Mouse (Mus musculus) telencephalon, adult 2 months (tissue): ENCODE measurements at regions not wholly inside any gene's neighbourhood (a gene's known extent, or its start where the extent isn't known, plus 50 kb on each side); places are given as distances from the start of the nearest gene placed in this dataset.
"Not testable (repeated sequence)": the region's sequence is repeated elsewhere in the genome, so short reads cannot be mapped to it uniquely, and the experiment has no call there.

Experiments
- DNase-seq: peaks from one replicate; pipeline ENCODE4 v3.0.0-alpha.2; 2011; ENCODE audit warnings: low read depth, low spot score

DNA sequence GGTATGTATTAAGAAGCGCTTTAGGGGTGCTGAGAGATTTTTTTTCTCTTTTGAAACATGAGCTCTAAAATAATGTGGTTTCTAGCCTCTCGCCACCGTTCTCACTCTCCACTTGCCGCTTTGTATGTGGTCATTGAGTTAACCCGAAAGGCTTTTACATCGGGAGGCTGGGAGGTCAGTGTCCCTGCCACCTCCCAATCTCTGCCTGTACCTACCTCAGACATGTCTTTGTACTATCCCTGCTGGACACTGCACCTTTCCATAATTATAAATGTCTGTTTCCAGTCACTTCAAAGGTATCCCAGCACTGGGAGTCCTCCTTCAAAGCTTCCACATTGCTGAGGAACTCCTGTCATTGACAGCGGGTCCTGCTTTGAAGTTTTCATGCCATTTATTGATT lies 347.6 kb upstream of the Tbc1d2b start:
- DNase-seq: no peak

GRCm38 (mm10) chr9:90597894-90598293 lies 327.3 kb upstream of the Tbc1d2b start:
- no peak for DNase-seq

GRCm38 (mm10) chr9:90556742-90557141 lies 286.1 kb upstream of the Tbc1d2b start:
- no peak for DNase-seq

DNA sequence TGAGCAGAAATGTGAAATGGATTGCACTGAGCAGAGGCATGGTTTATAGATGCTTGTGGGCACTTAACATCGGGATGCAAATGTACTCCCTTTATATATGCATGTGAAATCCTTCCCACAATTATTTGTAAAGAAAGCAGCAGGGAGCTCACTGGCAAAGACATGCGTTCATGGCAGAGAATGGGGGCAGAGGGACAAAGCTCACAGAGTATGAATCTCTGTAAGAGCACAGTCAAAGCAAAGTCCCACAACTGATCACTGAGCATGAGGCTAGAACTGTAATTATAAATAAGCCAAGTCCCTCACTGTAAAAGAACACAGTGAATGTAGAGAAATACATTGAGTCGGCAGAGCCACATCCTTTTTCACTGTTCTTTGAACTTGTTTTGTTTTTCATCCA lies 285.6 kb upstream of the Tbc1d2b start:
- DNase-seq: no peak

DNA sequence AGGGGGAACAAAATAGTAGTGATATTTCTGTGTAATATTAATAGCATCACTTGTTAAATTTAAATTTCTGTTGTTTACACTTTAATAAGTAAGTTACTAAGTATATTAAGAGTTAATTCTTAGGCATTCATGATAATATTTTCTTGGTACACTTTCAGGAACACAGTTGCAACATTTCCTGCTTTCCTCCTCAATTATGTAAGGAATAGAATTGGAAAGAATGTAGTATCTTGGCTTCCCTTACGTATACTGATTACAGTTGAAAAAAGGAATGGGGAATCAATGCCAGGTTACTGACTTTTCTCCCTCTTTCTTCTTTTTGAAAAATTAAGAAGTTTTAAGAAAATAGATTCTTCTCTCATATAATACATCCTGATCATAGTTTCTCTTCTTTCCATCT lies 277.3 kb upstream of the Tbc1d2b start:
- no peak for DNase-seq

GRCm38 (mm10) chr9:90546720-90547119 lies 276.1 kb upstream of the Tbc1d2b start:
- DNase-seq: peak; percentile 50

GRCm38 (mm10) chr9:90537683-90538082 lies 267.1 kb upstream of the Tbc1d2b start:
- not testable (repeated sequence) for DNase-seq

- no peak for DNase-seq
Measured at GRCm38 (mm10) chr9:90533372-90533771, 262.8 kb upstream of the Tbc1d2b start.

DNA sequence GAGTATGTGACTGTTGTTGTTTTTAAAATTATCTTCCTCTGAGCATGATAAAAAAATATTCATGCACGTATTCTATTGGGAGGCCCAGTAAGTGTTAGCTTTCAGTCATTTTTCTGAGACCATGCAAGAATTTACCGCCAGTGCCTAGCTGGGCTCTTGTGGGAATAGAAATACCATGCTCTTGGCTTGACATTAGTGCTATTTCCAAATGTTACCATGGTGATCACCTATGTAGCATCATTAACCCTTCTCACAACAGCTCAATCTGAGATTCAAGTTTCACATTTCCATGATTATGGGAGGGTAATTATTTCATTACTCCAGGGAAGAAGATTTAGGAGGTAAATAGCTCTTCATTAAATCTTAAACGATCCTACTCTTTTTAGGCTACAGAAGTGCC lies 250.6 kb upstream of the Tbc1d2b start:
- no peak for DNase-seq

GRCm38 (mm10) chr9:90494888-90495287 lies 224.3 kb upstream of the Tbc1d2b start:
- no peak for DNase-seq

DNA sequence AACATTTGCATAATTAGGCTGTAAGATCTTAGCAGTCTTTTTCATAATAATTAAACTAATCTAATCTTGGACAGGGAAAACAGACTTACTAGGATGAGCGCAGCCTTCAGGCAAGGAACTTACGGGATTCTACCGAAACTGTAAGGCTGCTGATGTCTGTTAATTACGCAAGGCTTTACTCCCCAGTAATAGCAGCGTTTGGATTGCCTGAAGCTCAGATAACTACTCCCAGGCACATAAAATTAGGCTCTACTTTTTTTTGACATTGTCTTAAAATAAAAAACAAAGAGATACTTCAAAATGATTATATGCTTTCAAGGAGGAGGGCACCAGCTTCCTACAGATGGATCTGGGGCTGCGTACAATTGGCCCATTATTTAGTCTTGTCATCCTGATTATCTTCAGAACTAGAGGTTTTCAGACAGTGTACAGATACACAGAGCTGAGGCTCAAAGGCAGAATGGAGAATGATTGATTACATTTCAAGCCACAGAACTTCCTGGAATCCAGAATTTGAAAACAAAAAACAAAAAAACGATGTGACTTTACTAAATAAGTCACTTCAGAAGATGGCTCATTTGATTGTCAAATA lies 220.1 kb upstream of the Tbc1d2b start:
- peak; percentile 10 for DNase-seq

GRCm38 (mm10) chr9:90450579-90450978 lies 180.0 kb upstream of the Tbc1d2b start:
- DNase-seq: no peak

DNA sequence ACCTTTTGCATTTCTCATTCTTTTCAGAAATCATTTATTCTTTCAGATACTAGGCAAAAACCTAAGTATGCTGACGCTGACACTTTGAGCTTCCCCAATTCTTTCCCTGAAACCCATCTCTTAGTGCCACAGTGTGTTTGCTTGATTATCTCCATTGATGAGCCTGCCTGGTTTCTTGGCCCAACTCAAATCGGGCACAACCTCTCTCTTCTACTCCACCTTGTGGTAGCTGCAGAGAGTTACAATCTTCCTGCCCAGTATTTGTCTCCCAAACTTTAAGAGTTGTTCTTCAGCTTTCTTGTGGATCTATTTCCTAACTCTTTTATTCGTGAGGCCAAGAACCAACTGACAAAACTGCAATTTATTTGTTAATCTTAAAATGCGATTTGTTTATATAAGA lies 176.4 kb upstream of the Tbc1d2b start:
- peak; percentile 17 for DNase-seq

- DNase-seq: no peak
Measured at GRCm38 (mm10) chr9:90434902-90435301, 164.3 kb upstream of the Tbc1d2b start.

GRCm38 (mm10) chr9:90430898-90431297 lies 160.3 kb upstream of the Tbc1d2b start:
- no peak for DNase-seq

GRCm38 (mm10) chr9:90421662-90422061 lies 151.1 kb upstream of the Tbc1d2b start:
- no peak for DNase-seq

DNA sequence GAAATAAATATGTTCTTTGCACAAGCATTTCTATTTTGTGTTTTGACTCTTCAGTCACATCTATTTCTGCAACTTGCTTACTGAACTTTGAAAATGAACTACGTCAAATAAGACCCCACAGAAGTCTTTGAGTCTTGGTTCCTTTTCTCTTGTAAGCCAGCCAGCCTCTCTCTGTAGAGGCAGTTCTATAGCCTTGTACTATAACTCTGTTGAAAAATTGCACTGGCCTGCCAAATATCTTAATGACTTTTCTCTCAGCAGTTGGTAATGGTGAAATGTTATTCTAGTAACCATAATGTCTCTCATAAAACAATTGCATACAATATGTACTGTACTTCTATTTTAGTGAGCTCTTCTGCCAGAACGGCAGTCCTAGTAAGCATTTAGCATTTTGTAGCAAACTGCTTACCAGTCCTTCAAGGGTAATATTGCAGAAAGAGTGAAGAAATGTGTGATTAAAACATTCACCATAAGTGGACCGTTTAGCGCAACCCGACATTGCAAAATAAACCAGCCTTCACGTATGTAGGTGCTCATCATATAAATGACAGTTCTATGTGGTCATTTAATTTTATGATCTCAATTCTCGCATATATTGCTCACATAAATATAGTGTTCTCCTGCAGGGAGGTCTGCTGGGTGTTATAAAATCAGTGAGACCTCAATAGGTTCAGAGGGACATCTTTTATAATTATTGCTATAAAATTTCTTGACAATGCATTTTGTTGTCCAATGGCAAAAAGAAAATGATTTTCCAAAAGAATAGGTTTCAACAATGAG lies 149.3 kb upstream of the Tbc1d2b start:
- no peak for DNase-seq

GRCm38 (mm10) chr9:90408789-90409188 lies 138.2 kb upstream of the Tbc1d2b start:
- no peak for DNase-seq

DNA sequence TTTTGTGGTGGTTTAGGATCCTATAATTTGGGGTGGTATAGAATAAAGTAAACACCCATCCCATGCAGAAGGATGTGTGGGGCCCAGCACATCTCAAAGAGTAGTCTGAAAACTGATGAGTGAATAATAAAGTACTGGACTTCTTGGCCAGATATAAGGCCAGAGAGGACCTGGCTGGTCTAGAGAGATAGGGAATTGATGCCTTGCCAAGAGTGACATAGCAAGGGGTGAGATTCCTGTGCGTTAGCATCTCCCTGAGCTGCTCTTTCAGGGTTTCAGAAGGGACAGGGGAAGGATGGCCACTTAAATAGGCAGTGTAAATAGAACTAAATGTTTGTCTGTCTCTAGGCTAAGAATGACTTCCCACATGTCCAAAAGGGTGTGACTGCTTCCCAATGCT lies 137.0 kb upstream of the Tbc1d2b start:
- DNase-seq: no peak

- no peak for DNase-seq
Measured at GRCm38 (mm10) chr9:90388401-90388800, 117.8 kb upstream of the Tbc1d2b start.

GRCm38 (mm10) chr9:90385047-90385446 lies 114.4 kb upstream of the Tbc1d2b start:
- no peak for DNase-seq

GRCm38 (mm10) chr9:90380099-90380498 lies 109.5 kb upstream of the Tbc1d2b start:
- no peak for DNase-seq

DNA sequence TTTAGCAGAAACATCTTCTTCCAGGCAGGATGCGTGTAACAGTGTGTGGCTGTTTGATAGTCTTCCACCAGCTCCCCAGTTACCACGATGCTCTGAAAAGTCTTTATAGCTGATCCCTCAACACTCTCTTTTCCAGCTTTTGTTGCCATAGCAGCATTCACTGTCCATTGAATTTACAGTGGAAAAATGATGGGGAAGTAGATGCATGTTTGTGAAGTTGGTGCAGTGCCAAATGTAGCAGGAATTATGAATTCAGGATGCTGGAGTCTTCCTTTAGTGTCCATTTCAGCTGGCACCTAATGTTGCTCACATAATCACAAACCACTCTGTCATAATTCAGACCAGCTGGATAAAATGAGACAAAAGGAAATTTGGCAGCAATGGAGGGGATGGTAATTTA lies 99.0 kb upstream of the Tbc1d2b start:
- DNase-seq: no peak
